25 mouse cellular contexts compared by ENCODE assay signal in genomic region chr9:75616560-75616959, GRCm38 (mm10).
"Had no signal": no experiment of that assay in that cellular context is flagged by ENCODE, and none has a peak within 500 bp of the region (broad histone marks: within the 10 kb centered on the region; RNA-seq: fewer than 3 reads in every experiment).

No protein-coding gene starts in this region.

- DNase-seq: gastrocnemius, adult 2 months; gastrocnemius, postnatal 10 days; gastrocnemius, postnatal 25 days; heart, postnatal 10 days; heart, postnatal 4 days; kidney, adult 8-10 months; kidney, postnatal 10 days; kidney, postnatal 4 days; liver; liver, embryonic 13.5 days had no signal

- H3K4me2 ChIP-seq: heart, embryonic 12.5 days; hindbrain, embryonic 12.5 days; hindbrain, embryonic 14.5 days; limb, embryonic 12.5 days; liver, embryonic 11.5 days; liver, embryonic 13.5 days; liver, embryonic 15.5 days had no signal

- H3K36me3 ChIP-seq: heart, embryonic 10.5 days; heart, embryonic 12.5 days; hindbrain, embryonic 10.5 days; hindbrain, embryonic 12.5 days; limb, embryonic 10.5 days; limb, embryonic 12.5 days; liver, embryonic 13.5 days; liver, embryonic 15.5 days had no signal

- H3K9me3 ChIP-seq: heart, embryonic 10.5 days; hindbrain, embryonic 10.5 days; hindbrain, embryonic 12.5 days; limb, embryonic 10.5 days; liver, embryonic 13.5 days; liver, embryonic 15.5 days had no signal

- ATAC-seq: forebrain, embryonic 16.5 days; hindbrain, embryonic 16.5 days; inflammation-experienced regulatory T-cells, adult 6 months; intestine, embryonic 16.5 days had no signal

- H3K27me3 ChIP-seq: hindbrain, embryonic 12.5 days; limb, embryonic 12.5 days had no signal

- H3K9ac ChIP-seq: heart, embryonic 12.5 days; hindbrain, embryonic 12.5 days; hindbrain, embryonic 14.5 days; limb, embryonic 12.5 days; liver, embryonic 13.5 days; liver, embryonic 15.5 days had no signal

- H3K27ac ChIP-seq: gastrocnemius, adult 2 months; heart, embryonic 10.5 days; hindbrain, embryonic 10.5 days; hindbrain, embryonic 12.5 days; hindbrain, embryonic 14.5 days; layer of hippocampus, adult 2 months; left cerebral cortex, adult 2 months; limb, embryonic 10.5 days; limb, embryonic 12.5 days; liver, embryonic 13.5 days; liver, embryonic 15.5 days had no signal

- H3K4me1 ChIP-seq: heart, embryonic 10.5 days; heart, embryonic 12.5 days; hindbrain, embryonic 10.5 days; hindbrain, embryonic 12.5 days; liver, embryonic 13.5 days; liver, embryonic 15.5 days had no signal

- H3K4me3 ChIP-seq: gastrocnemius, adult 2 months; heart, embryonic 10.5 days; heart, embryonic 12.5 days; hindbrain, embryonic 10.5 days; hindbrain, embryonic 12.5 days; layer of hippocampus, adult 2 months; left cerebral cortex, adult 2 months; limb, embryonic 10.5 days; limb, embryonic 12.5 days; liver, embryonic 13.5 days; liver, embryonic 15.5 days had no signal
